Mouse (Mus musculus): Measurements from ENCODE around the gene Gm49384. TPM values are rescaled to one million over a fixed set of nuclear protein-coding genes. Genes with fewer than 3 reads are reported as not detected.
A peak's percentile ranks its signal among the peaks of the same experiment; 100 is the strongest.
"Not testable (repeated sequence)": the region's sequence is repeated elsewhere in the genome, so short reads cannot be mapped to it uniquely, and the experiment has no call there.

Gene Gm49384
- polyA plus RNA-seq, 1 experiment from 2014 or later: 25.6 TPM

DNA sequence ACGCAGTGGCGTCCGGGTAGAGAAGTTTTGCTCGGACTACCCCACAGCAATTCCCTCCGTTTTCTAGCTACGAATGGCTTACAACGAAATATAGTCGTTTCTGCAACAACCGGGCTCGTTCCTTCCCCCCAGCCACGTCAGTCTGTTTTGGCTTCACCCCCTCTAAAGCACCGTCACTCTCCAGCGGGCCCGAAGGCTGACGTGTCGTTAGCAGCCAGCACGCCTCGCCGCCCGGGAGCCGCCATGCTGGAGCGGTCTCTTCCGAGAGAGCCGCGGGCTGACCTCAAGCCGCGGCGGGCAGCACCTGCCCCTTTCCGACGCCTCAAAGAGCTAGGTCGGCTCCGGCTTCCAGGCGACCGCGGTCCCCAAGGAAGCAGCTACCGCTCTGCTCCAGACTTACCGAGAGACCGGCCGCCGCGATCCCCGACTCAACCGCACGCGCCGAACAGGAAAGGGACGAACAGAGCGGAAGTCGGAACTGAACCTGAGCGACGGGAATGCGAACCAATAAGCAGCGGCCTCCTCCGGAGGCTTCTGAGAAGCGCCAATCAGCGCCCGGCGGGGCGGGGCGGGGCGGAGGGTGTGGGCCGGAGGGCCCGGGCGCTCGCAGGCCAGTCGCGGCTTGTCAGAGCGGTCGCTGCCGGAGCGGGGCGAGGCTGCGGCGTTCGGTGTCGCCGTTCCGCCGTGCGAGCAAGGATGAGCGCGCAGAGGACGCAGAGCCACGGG is 20.3 kb downstream of the Gm49384 start, which contains the start of the genes Rpl36al and Mgat2:
TSS of gene Rpl36al (minus strand) at position 501 of the 726 bp plus-strand sequence.
TSS of gene Mgat2 (plus strand) at position 575 of the 726 bp plus-strand sequence.
- peak; percentile 100 for ATAC-seq (ENCODE audit: low FRiP score, low read depth)
- peak within 1 kb of the TSS; percentile 95 for H3K4me2 ChIP-seq (replicated peaks)
- H3K27me3 ChIP-seq: no peaks in the 10 kb centered on the region
- H3K27ac ChIP-seq (replicated peaks): peak within 1 kb of the TSS; percentile 92
- H3K9ac ChIP-seq (replicated peaks): peak within 1 kb of the TSS; percentile 88
- H3K9me3 ChIP-seq: no peaks in the 10 kb centered on the region
- under 1% methylated on average over 68 of the region's 84 CpGs for WGBS
- H3K4me1 ChIP-seq: peaks cover 24% of the 10 kb centered on the region
- peak within 1 kb of the TSS; percentile 86 for H3K4me3 ChIP-seq
- H3K36me3 ChIP-seq: peaks cover 15% of the 10 kb centered on the region

- no peak for ATAC-seq (ENCODE audit: low FRiP score, low read depth)
- Histone ChIP-seq H3K4me3 (no peak overlapping the region), H3K9ac (replicated peaks) (no peak overlapping the region), H3K4me1 (peaks cover 17% of the 10 kb centered on the region), H3K27me3 (no peaks in the 10 kb centered on the region), H3K4me2 (replicated peaks) (no peak overlapping the region), H3K27ac (replicated peaks) (no peak overlapping the region), H3K36me3 (peaks cover 9% of the 10 kb centered on the region), H3K9me3 (no peaks in the 10 kb centered on the region)
- WGBS: 94% methylated on average over 4 of the region's 4 CpGs
Observed at GRCm38 (mm10) chr12:69181800-69182199, 22.3 kb downstream of the Gm49384 start.

- Histone ChIP-seq H3K27ac (replicated peaks) (no peak overlapping the region), H3K4me1 (peaks cover 4% of the 10 kb centered on the region), H3K9me3 (no peaks in the 10 kb centered on the region), H3K27me3 (no peaks in the 10 kb centered on the region), H3K4me2 (replicated peaks) (no peak overlapping the region), H3K36me3 (peaks cover 19% of the 10 kb centered on the region), H3K9ac (replicated peaks) (no peak overlapping the region), H3K4me3 (no peak overlapping the region)
- ATAC-seq (ENCODE audit: low FRiP score, low read depth): no peak
- 79% methylated on average over 12 of the region's 12 CpGs for WGBS
Observed at GRCm38 (mm10) chr12:69179371-69179770, 24.7 kb downstream of the Gm49384 start.

DNA sequence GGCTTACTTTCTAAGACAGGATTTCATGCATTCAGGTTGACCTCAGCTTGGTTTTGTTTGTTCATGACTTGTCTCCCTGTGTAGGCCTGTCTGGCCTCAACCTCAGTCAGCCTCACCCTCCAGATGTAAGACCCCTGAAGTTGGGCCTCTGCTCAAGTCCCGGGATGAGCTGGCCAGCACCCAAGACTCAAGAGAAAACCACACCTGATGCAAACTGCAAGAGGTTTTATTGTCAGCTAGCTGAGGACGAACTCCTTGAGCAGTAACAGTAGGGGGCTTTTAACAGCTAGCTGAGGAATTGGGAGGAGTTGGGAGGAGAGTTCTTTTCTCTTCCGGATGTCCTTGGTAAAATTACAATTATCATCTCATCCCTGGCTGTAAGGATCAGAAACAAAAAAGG is 26.5 kb downstream of the Gm49384 start:
- Histone ChIP-seq H3K9me3 (no peaks in the 10 kb centered on the region), H3K9ac (replicated peaks) (no peak overlapping the region), H3K27me3 (no peaks in the 10 kb centered on the region), H3K36me3 (peaks cover 23% of the 10 kb centered on the region), H3K27ac (replicated peaks) (no peak overlapping the region), H3K4me1 (no peaks in the 10 kb centered on the region), H3K4me3 (no peak overlapping the region), H3K4me2 (replicated peaks) (no peak overlapping the region)
- WGBS: 88% methylated on average over 3 of the region's 3 CpGs
- ATAC-seq (ENCODE audit: low FRiP score, low read depth): no peak

DNA sequence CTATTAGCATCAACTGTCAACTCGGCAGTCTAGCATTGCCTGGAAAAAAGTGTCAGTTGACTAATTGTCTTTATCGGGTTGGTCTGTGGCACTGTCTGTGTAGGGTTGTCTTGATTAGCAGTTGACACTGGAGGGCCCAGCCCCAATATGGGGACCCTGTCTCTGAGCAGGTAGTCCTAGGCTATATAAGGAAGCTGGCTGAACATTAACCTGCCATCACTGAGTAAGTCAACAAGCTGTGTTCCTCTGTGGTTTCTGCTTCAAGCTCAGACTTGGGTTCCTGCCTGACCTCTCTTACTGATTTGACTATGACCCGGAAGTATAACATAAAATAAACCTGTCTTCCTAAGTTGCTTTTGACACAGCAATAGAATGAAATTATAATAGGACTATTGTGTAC is 28.1 kb downstream of the Gm49384 start:
- Histone ChIP-seq H3K27ac (replicated peaks) (no peak overlapping the region), H3K9ac (replicated peaks) (no peak overlapping the region), H3K9me3 (no peaks in the 10 kb centered on the region), H3K36me3 (peaks cover 19% of the 10 kb centered on the region; the same call in 1 of the 2 replicates), H3K4me3 (no peak overlapping the region), H3K4me2 (replicated peaks) (no peak overlapping the region), H3K4me1 (no peaks in the 10 kb centered on the region), H3K27me3 (no peaks in the 10 kb centered on the region)
- 91% methylated on average over 3 of the region's 3 CpGs for WGBS
- ATAC-seq (ENCODE audit: low FRiP score, low read depth): no peak

DNA sequence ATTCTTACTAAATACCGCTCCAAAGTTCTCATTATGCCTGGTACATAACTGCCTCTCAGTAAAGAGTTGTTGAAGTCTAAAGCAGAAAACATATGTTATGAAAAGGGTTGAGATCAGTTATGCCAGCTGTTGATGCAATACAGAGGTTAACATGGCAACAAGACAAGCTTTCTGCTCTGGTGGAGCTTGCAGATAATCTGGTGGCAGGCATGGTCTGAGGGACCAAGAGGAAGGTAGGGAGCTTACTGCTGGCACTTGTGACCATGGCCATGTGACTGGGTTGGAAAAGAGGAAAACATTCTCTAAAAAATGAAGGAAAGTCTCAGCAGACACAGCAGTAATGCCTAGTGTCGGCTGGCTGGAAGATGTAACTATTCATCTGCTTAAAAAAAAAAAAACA is 32.8 kb downstream of the Gm49384 start:
- peaks cover 19% of the 10 kb centered on the region; the same call in 1 of the 2 replicates for H3K36me3 ChIP-seq
- no peak for ATAC-seq (ENCODE audit: low FRiP score, low read depth)
- WGBS: 93% methylated on average over 2 of the region's 2 CpGs
- no peak overlapping the region for H3K4me2 ChIP-seq (replicated peaks)
- no peak overlapping the region for H3K9ac ChIP-seq (replicated peaks)
- no peak overlapping the region for H3K4me3 ChIP-seq
- no peaks in the 10 kb centered on the region for H3K9me3 ChIP-seq
- H3K4me1 ChIP-seq: peaks cover 18% of the 10 kb centered on the region
- no peaks in the 10 kb centered on the region for H3K27me3 ChIP-seq
- no peak overlapping the region for H3K27ac ChIP-seq (replicated peaks)

GRCm38 (mm10) chr12:69168461-69169106 is 35.5 kb downstream of the Gm49384 start, which contains the start of gene Lrr1:
Gene Lrr1 (plus strand): TSS chr12:69168814.
- Histone ChIP-seq H3K9ac (replicated peaks) (peak within 1 kb of the TSS; percentile 69), H3K4me2 (replicated peaks) (peak within 1 kb of the TSS; percentile 94), H3K4me1 (peaks cover 18% of the 10 kb centered on the region), H3K27me3 (no peaks in the 10 kb centered on the region), H3K27ac (replicated peaks) (peak within 1 kb of the TSS; percentile 39), H3K9me3 (no peaks in the 10 kb centered on the region), H3K36me3 (0 out of 2 replicates have a peak, but pooled peaks cover 5% of the 10 kb centered on the region), H3K4me3 (peak within 1 kb of the TSS; percentile 63)
- WGBS: under 1% methylated on average over 40 of the region's 40 CpGs
- ATAC-seq (ENCODE audit: low FRiP score, low read depth): peak; percentile 95

- Histone ChIP-seq H3K9ac (replicated peaks) (peak overlapping the region; percentile 69), H3K4me1 (peaks cover 18% of the 10 kb centered on the region), H3K4me3 (peak overlapping the region; percentile 63), H3K4me2 (replicated peaks) (peak overlapping the region; percentile 94), H3K27me3 (no peaks in the 10 kb centered on the region), H3K27ac (replicated peaks) (peak overlapping the region; percentile 39), H3K36me3 (0 out of 2 replicates have a peak, but pooled peaks cover 5% of the 10 kb centered on the region), H3K9me3 (no peaks in the 10 kb centered on the region)
- peak; percentile 70 for ATAC-seq (ENCODE audit: low FRiP score, low read depth)
- WGBS: 10% methylated on average over 18 of the region's 18 CpGs
Observed at GRCm38 (mm10) chr12:69167656-69168460, 36.2 kb downstream of the Gm49384 start.

GRCm38 (mm10) chr12:69166861-69167581 is 37.0 kb downstream of the Gm49384 start:
- H3K27me3 ChIP-seq; H3K4me2 ChIP-seq (replicated peaks); H3K27ac ChIP-seq (replicated peaks); H3K36me3 ChIP-seq; H3K9ac ChIP-seq (replicated peaks); H3K4me3 ChIP-seq; ATAC-seq (ENCODE audit: low FRiP score, low read depth); H3K9me3 ChIP-seq: not testable (repeated sequence)
- 66% methylated on average over 8 of the region's 8 CpGs for WGBS
- peaks cover 18% of the 10 kb centered on the region for H3K4me1 ChIP-seq

GRCm38 (mm10) chr12:69164904-69165303 is 39.2 kb downstream of the Gm49384 start:
- no peaks in the 10 kb centered on the region for H3K27me3 ChIP-seq
- H3K4me3 ChIP-seq: no peak overlapping the region
- H3K9ac ChIP-seq (replicated peaks): no peak overlapping the region
- WGBS: 58% methylated on average over 3 of the region's 3 CpGs
- no peaks in the 10 kb centered on the region for H3K36me3 ChIP-seq
- H3K27ac ChIP-seq (replicated peaks): no peak overlapping the region
- H3K4me1 ChIP-seq: peaks cover 14% of the 10 kb centered on the region
- no peaks in the 10 kb centered on the region for H3K9me3 ChIP-seq
- no peak for ATAC-seq (ENCODE audit: low FRiP score, low read depth)
- H3K4me2 ChIP-seq (replicated peaks): no peak overlapping the region

DNA sequence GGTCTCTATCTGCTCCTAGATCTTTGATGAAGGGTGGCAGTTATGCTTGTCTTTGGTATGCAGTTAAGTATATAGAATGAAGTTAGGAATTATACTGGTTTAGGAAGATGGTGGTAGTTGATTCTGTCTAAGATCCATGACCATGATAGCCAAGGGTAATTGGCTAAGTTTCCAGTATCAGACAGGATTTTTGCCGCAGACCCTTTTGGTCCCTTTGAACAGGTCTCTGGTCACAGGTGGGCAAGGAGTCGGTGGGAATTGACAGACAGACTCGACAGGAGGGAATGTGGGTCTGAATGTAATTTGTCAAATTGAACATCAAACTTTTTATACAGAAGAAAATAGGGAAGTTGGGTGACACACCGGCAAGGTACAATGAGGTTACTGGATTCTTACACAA is 40.5 kb downstream of the Gm49384 start:
- not testable (repeated sequence) for H3K4me2 ChIP-seq (replicated peaks); H3K27me3 ChIP-seq; H3K36me3 ChIP-seq; H3K4me1 ChIP-seq; H3K9me3 ChIP-seq; H3K9ac ChIP-seq (replicated peaks); ATAC-seq (ENCODE audit: low FRiP score, low read depth); H3K27ac ChIP-seq (replicated peaks); H3K4me3 ChIP-seq
- 88% methylated on average over 4 of the region's 4 CpGs for WGBS

All from midbrain, embryonic 12.5 days (tissue).